Mouse (Mus musculus) ES-E14 (cell line): ENCODE data around the gene Dmac2. TPM values are rescaled to one million over a fixed set of nuclear protein-coding genes. Genes with fewer than 3 reads are reported as not detected.
"Not testable (repeated sequence)": the region's sequence is repeated elsewhere in the genome, so short reads cannot be mapped to it uniquely, and the experiment has no call there.

Source experiments
- DNase-seq: peaks from one replicate; pipeline ENCODE4 v3.0.0-alpha.2; 2013; ENCODE audit warnings: low read depth, low spot score
- H3K27ac ChIP-seq: 2 replicates; pipeline ENCODE4 v1.5.1; 2012; ENCODE audit warnings: low read depth, mild to moderate bottlenecking, low read length, moderate library complexity, mixed read lengths; ENCODE audit not compliant: poor library complexity, insufficient read depth, severe bottlenecking
- H3K36me3 ChIP-seq: 2 replicates; pipeline ENCODE4 v1.6.1; 2012; ENCODE audit warnings: mild to moderate bottlenecking, low read length, moderate library complexity, mixed read lengths; ENCODE audit not compliant: control insufficient read depth, poor library complexity, insufficient read depth, severe bottlenecking
- H3K4me1 ChIP-seq, 2 experiments: fragments of 150-350 bp in 1 of 2; sonication (generic) in 1 of 2; 2 replicates each; pipeline ENCODE4 v1.6.1; 2012; ENCODE audit warnings: low read length in 2 of 2, mild to moderate bottlenecking in 1 of 2, mixed read lengths in 1 of 2; ENCODE audit not compliant: control insufficient read depth in 2 of 2, insufficient read depth in 2 of 2, poor library complexity in 1 of 2
- H3K4me3 ChIP-seq, 2 experiments: fragments of 150-350 bp in 1 of 2; sonication (generic) in 1 of 2; 2 replicates each; pipeline ENCODE4 v1.5.1; 2012; ENCODE audit warnings: low read length in 2 of 2, low read depth in 1 of 2, mild to moderate bottlenecking in 1 of 2, mixed read lengths in 1 of 2; ENCODE audit not compliant: insufficient read depth in 1 of 2, poor library complexity in 1 of 2, severe bottlenecking in 1 of 2
- H3K9ac ChIP-seq: 2 replicates; pipeline ENCODE4 v1.6.1; 2012; ENCODE audit warnings: low read depth, mild to moderate bottlenecking, low read length, mixed read lengths; ENCODE audit not compliant: poor library complexity, insufficient read depth, severe bottlenecking
- H3K9me3 ChIP-seq: fragments of 150-350 bp; sonication (generic); 2 replicates; pipeline ENCODE4 v1.6.1; 2012; ENCODE audit warnings: low read depth, mild to moderate bottlenecking, low read length; ENCODE audit not compliant: control insufficient read depth, insufficient read depth
- CHD2 ChIP-seq: IDR thresholded peaks from 2 replicates; pipeline ENCODE4 v1.6.1; 2014; ENCODE audit warnings: mild to moderate bottlenecking, low read depth, low read length, inconsistent platforms
- HCFC1 ChIP-seq: IDR thresholded peaks from 2 replicates; pipeline ENCODE4 v1.6.1; 2012; ENCODE audit warnings: low read length, inconsistent platforms, borderline replicate concordance; ENCODE audit not compliant: insufficient read depth
- MAFK ChIP-seq: IDR thresholded peaks from 2 replicates; pipeline ENCODE4 v1.6.1; 2014; ENCODE audit warnings: mild to moderate bottlenecking, low read depth, low read length, inconsistent platforms; ENCODE audit not compliant: insufficient read depth
- ZC3H11A ChIP-seq: IDR thresholded peaks from 2 replicates; pipeline ENCODE4 v1.6.1; 2012; ENCODE audit warnings: low read depth, mild to moderate bottlenecking, inconsistent platforms, low read length, borderline replicate concordance
- ZNF384 ChIP-seq: IDR thresholded peaks from 2 replicates; pipeline ENCODE4 v1.6.1; 2012; ENCODE audit warnings: low read depth, low read length, inconsistent platforms
- in situ Hi-C, 2 experiments: fragments of 600-800 bp; cut with MboI; formaldehyde crosslinking; loops; one replicate each; pipeline ENCODE4 v1.15.1; 2025; ENCODE audit warnings: low sequenced_read_pairs in 2 of 2, inconsistent platforms in 1 of 2; ENCODE audit not compliant: unreplicated experiment in 2 of 2
- total RNA-seq: library from RNA; depleted of rRNA; stranded (reverse); fragments of 300-350 nt; gene quantifications from 2 replicates; pipeline ENCODE4 v1.2.3, GENCODE M21; 2012; rRNA removed

The Dmac2 gene
- 30.0 and 39.3 TPM in 2 replicates for total RNA-seq

DNA sequence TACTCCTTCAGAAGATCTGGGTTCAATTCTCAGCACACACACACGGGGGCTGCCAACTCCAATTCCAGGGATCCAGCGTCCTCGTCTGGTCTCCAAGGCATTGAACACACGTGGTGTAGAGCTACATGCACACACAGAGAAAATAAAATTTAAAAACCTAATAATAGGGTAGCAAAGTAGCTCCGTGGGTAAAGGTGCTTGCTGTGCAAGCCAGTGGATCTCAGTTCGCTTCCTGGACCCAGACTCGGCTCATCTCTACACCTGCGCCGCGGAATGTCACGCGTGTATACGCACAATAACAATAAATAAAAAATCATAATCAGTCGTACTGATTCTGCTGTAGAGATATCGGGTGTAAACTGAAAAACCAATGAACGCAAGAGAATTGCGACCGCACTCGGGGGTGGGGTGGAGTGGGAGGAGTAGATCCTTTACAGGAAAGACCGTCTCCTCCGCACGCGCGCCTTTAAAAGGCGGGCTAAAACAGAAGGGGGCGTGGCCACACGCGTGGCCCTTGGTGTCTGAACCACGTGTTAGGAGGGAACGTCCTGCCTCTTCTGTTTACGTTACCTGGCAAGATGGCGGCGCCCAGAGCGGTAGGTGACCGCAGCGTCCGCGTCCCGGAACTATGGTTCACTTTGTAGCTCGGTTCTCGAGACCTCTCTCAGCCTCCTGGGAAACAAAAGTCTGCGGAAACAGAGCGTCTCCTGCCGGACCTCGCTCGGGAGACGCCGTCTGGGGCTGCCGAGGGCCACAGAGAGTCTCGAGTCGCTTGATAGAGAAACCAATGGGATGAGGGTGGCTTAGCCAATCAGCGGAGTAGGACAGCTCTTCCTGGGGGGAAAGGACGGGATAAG is at the start of gene Dmac2:
Gene Dmac2 (plus strand): TSS at position 550 of the 857 bp plus-strand sequence.
- H3K27ac ChIP-seq = peak within 1 kb of the TSS; percentile 71; the same call in 1 of the 2 replicates
- peak; percentile 95 for DNase-seq
- H3K4me3 ChIP-seq = peak within 1 kb of the TSS; percentile 83 to 87
- H3K9me3 ChIP-seq = no peaks in the 10 kb centered on the region
- H3K36me3 ChIP-seq = peaks cover 13% of the 10 kb centered on the region
- H3K4me1 ChIP-seq = peaks cover 1 to 15% of the 10 kb centered on the region in 2 experiments; a peak in 3 of 4 replicates
- no peak for TF ChIP-seq MAFK
- TF ChIP-seq ZC3H11A = no peak
- TF ChIP-seq CHD2 = no peak
- peak; percentile 79 for TF ChIP-seq HCFC1
- in situ Hi-C loops = no loop called here
- H3K9ac ChIP-seq = peak within 1 kb of the TSS; percentile 91

DNA sequence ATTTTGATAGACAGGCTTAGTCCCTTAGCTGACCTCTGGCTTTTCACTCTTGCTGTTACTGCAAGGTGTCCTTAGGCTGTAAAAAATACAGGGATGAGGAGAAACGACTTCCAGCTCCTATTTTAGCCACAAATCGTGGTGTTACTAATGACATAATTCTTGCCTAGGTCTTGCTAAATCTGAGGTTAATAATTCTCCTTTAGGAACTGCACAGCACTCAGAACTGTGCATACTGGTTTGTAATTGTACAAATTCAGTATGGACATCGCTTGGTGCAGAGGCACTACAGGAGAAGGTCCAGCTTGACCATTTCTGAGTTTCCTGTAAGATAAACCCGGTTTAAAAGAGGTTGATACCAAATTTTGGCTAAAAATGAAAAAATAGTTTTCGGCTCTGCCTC is 45.4 kb upstream of the Dmac2 start:
- H3K27ac ChIP-seq, H3K4me1 ChIP-seq, H3K9me3 ChIP-seq, DNase-seq, H3K9ac ChIP-seq, H3K4me3 ChIP-seq, H3K36me3 ChIP-seq, in situ Hi-C loops: not testable (repeated sequence)

- in situ Hi-C loops = loop anchor here in 1 of 2 experiments (25.0 kb wide), 1 partner anchor 88 kb away; the partner anchor contains the start of gene Ceacam1
- Histone ChIP-seq H3K36me3 (no peaks in the 10 kb centered on the region), H3K4me1 (no peaks in the 10 kb centered on the region), H3K9me3 (no peaks in the 10 kb centered on the region), H3K27ac (no peak overlapping the region), H3K9ac (no peak overlapping the region), H3K4me3 (no peak overlapping the region)
- TF ChIP-seq CHD2 (no peak), ZNF384 (no peak), MAFK (no peak), ZC3H11A (no peak), HCFC1 (no peak)
- no peak for DNase-seq
Observed at GRCm38 (mm10) chr7:25575105-25575504, 44.1 kb upstream of the Dmac2 start.

DNA sequence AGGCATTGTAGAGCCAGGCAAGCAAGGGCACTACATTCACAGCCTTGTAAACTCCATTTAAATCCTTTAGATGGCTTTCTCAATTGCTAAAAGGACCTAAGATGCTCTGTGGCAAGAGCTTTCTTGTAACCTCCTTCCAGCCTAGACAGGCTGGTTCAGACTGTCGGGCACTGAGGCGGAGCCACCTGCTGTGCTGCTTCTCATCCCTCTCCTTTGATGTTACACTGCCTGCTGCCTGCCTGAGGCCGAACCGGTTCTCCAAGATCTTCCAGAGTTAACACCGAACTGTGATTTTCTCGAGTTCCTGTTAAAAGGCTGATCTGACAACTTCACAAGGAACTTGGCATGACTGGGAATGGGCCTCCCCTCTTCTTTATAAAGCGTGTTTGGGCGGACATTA is 43.3 kb upstream of the Dmac2 start:
- no peak for TF ChIP-seq ZC3H11A
- TF ChIP-seq CHD2 = no peak
- no peak for TF ChIP-seq MAFK
- TF ChIP-seq ZNF384 = no peak
- no peak for DNase-seq

DNA sequence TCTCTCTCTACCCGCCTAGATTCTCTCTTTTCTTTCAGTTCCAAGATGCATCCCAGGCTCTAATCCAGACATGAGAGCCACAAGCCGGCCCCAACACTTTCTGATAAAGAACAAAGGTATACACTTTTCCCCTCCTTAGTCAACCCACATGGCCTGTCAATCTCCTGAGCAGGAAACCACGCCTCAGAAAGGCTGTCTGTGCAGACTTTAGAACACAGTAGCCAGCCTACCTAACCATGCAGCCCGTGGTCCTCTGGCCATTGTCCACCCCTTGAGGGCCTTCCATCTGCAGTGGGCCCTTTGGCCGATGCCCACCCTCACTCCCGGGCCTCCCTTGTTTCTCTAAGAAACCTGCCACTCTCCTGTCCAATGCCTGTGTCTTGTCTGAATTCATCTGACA is 42.9 kb upstream of the Dmac2 start:
- in situ Hi-C loops = loop anchor here in 1 of 2 experiments (25.0 kb wide), 1 partner anchor 89 kb away; the partner anchor contains the start of gene Ceacam1
- not testable (repeated sequence) for DNase-seq, H3K9ac ChIP-seq

More for the DNA sequence above, 43.3 kb upstream of the Dmac2 start:
- no peak overlapping the region for H3K9ac ChIP-seq
- H3K4me3 ChIP-seq = no peak overlapping the region
- H3K4me1 ChIP-seq = no peaks in the 10 kb centered on the region
- no peaks in the 10 kb centered on the region for H3K9me3 ChIP-seq
- H3K36me3 ChIP-seq = no peaks in the 10 kb centered on the region
- in situ Hi-C loops = loop anchor here in 1 of 2 experiments (25.0 kb wide), 1 partner anchor 89 kb away; the partner anchor contains the start of gene Ceacam1
- no peak overlapping the region for H3K27ac ChIP-seq

GRCm38 (mm10) chr7:25576793-25577437 is 42.3 kb upstream of the Dmac2 start:
- in situ Hi-C loops = loop anchor here in 1 of 2 experiments (25.0 kb wide), 1 partner anchor 90 kb away; the partner anchor contains the start of gene Ceacam1
- not testable (repeated sequence) for DNase-seq

More for the DNA sequence above, 42.9 kb upstream of the Dmac2 start:
- not testable (repeated sequence) for H3K36me3 ChIP-seq, H3K4me3 ChIP-seq, H3K27ac ChIP-seq, H3K4me1 ChIP-seq, H3K9me3 ChIP-seq

More at GRCm38 (mm10) chr7:25576793-25577437, 42.3 kb upstream of the Dmac2 start:
- H3K9ac ChIP-seq, H3K9me3 ChIP-seq, H3K36me3 ChIP-seq, H3K4me1 ChIP-seq, H3K4me3 ChIP-seq, H3K27ac ChIP-seq: not testable (repeated sequence)
